Mouse (Mus musculus) heart, adult 18-20 months (tissue): Measurements from ENCODE around the gene Arhgap33. TPM values are rescaled to one million over a fixed set of nuclear protein-coding genes. Genes with fewer than 3 reads are reported as not detected.
"Not testable (repeated sequence)": the region's sequence is repeated elsewhere in the genome, so short reads cannot be mapped to it uniquely, and the experiment has no call there.

ENCODE experiments used
- DNase-seq, 2 experiments: peaks; one replicate each; pipeline ENCODE4 v3.0.0; 2021 to 2022; ENCODE audit warnings: mixed read lengths in 1 of 2
- microRNA-seq, 2 experiments: library from miRNA; unstranded; fragments of <30 nt; microRNA quantifications; one replicate each; pipeline ENCODE4 v1.2.0; 2022
- total RNA-seq, 2 experiments: library from RNA; stranded (reverse); gene quantifications; 2 replicates each; pipeline ENCODE4 v1.2.3; 2021

The Arhgap33 gene
- total RNA-seq, 2 experiments from 2014 or later: 0.36 to 0.50 TPM

DNA sequence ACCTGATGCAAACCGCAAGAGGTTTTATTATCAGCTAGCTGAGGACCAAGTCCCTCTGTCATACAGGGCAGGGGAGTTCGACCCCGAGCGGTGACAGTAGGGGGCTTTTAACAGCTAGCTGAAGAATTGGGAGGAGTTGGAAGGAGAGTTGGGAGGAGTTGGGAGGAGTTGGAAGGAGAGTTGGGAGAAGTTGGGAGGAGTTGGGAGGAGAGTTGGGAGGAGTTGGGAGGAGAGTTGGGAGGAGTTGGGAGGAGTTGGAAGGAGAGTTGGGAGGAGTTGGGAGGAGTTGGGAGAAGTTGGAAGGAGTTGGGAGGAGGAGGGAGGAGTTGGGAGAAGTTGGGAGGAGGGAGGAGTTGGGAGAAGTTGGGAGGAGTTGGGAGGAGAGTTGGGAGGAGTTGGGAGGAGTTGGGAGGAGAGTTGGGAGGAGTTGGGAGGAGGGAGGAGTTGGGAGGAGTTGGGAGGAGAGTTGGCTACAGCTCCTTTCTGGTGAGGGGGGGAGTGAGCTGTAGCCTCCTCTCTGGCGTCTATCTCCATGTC lies 39.3 kb downstream of the Arhgap33 start:
- DNase-seq: not testable (repeated sequence)

DNA sequence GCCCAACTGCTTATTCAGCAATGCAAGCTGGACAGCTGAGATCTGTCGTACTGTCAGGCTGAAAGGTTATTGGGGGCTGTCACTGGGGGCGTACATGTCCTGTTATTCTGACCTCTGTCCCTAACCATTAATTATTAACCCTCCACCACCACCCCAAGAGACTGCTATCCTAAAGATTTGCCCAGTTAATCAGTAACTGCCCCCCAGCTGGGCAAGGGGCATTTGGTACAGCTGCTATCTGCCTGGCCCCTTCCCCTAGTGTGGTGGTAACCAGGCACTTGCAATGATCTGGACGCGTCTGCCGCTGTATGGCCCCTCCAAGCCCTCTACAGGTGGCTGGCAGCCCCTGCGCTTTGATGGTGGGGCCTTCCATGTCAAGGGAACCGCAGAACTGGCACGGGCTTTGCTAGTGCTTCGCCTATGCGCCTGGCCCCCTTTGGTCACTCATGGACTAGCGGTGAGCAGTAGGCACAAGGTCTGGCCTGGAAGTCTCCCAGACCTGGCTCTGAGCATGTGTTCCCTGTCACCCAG lies 41.4 kb downstream of the Arhgap33 start, which contains the start of gene Prodh2:
Gene Prodh2 (plus strand): TSS at position 222 of the 531 bp plus-strand sequence.
- no peak for DNase-seq

DNA sequence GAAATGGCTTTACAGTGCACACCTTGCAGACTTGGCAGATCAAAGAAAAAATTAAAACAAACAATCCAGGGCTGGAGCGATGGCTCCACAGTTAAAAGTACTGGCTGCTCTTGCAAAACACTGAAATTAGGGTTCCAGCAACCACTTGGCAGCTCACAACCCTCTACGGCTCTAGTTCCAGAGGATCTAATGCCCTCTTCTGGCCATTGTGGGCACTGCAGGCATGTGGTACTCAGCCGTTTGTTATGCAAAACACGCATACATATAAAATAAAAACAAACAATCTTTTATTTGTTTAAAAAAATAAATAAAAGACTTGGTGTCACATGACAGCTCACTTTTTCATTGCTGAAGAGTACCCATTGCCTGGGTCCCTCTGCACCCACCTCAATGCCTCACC lies 42.1 kb downstream of the Arhgap33 start:
- DNase-seq: peak; percentile 65 to 91

- no peak for DNase-seq
Observed at GRCm38 (mm10) chr7:30490957-30491307, 43.9 kb downstream of the Arhgap33 start.

DNA sequence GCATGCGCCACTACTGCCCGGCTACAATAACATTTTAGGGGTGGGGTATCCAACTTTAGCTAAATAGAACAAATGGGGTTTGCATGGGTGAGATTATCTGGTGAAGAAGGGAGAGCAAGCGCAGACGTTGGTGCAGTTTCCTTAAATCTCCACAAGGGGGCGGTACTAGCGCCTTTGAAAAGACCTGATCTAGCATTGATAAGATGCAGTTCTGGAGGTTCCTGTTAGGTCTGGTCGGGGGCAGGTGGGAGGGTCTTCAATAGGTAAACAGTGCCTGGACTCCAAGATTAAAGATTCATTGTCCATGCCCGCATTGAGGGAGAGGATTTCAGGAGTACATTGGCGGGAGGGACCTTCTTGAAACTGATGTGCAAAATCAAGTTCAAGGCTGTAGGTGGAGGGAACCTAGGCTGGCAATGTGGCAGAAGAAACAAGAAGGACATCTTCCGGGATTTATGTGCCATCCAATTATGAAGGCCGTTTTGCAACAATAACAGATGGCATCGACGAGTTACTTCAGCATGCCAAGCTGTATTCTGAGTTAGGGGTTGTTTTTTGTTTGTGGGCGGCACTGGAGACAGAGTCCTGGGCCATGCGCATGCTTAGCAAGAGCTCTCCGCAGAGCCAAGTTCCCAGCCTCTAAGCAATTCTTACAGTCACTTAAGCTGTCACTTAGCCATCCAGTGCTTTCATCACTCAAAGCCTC lies 44.5 kb downstream of the Arhgap33 start:
- peak in 1 of 2 experiments; percentile 37 for DNase-seq

GRCm38 (mm10) chr7:30484250-30484649 lies 50.6 kb downstream of the Arhgap33 start:
- peak in 1 of 2 experiments; percentile 32 for DNase-seq

DNA sequence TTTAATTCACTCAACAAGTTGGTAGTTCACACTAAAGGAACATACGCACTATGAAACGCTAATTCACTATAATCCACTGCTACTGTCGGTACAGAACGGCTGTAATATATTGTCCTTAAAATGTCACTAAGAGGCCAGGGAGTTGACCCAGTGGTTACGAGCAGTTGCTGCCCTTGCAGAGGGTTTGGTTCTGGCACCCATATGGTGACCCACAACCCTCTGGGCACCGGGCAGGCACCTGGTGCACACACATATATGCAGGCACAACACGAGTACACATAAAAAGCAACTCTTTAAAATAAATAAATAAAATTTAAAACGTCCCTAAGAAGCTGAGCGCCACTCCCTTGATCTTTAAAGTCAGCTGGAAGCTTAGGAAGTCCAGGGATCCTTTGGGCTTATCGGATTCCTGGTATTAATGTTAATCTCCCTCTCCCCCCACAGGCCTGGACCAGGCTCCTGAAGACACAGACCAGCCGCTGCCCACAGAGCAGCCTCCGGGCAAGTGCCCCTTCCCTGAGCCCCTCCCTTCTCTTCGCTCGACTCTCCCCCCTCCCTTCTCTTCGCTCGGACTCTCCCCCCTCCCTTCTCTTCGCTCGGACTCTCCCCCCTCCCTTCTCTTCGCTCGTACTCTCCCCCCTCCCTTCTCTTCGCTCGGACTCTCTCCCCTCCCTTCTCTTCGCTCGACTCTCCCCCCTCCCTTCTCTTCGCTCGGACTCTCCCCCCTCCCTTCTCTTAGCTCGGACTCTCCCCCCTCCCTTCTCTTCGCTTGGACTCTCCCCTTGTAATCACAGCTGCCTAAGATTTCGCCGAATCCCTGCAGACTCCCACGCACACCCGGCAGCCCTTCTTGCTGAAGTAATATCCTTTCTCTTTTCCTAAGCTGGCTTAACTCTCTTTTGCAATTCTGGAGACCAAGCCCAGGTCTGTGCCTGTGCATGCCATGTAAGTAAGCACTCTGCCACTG lies 57.2 kb downstream of the Arhgap33 start:
- no peak for DNase-seq

- DNase-seq: not testable (repeated sequence)
Observed at GRCm38 (mm10) chr7:30476136-30476535, 58.7 kb downstream of the Arhgap33 start.

DNA sequence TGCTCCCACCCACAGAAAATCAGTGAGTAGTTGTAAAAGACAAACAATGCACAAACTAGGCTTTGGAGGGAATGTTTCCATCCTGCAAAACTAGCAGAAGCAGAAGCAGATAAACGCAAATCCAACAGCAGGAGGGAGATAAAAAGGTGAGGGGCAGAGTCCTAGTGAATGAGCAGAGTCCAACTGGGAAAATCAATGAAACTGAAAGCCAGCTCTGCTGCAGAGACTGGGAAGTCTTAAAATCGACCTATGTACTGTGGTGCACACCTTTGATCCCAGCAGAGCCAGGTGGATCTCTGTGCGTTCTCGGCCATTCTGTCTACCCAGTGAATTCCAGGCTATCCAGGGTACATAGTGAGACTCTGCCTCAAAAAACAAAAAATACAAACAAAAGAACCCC lies 59.9 kb downstream of the Arhgap33 start:
- no peak for DNase-seq

DNA sequence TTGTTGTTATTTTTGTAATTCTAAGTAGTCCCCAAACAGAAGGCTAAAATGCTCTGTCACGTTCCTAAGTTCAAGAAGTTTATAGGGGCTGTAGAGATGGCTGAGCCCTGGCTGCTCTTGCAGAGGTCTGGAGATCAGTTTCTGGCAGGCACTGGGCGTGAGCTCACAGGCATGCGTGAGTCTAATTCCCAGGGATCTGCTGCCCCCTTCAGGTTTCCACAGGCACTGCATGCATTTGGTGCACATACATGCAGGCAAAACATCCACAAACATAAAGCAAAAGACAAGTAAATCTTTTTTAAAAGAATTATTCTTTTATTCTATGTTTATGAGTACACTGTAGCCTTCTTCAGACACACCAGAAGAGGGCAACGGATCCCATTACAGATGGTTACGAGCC lies 62.4 kb downstream of the Arhgap33 start:
- peak in 1 of 2 experiments; percentile 25 for DNase-seq

Small RNA genes within 50 kb of the gene (microRNA-seq; reads per million reads assigned to microRNA genes)
- 4.1 to 9.5 reads per million in 2 experiments for gene Gm38670

Other genes starting within 250 kb of the Arhgap33 start
- gene Clip3, start 243.3 kb downstream of the Arhgap33 start, total RNA-seq: 1 to 10 TPM; 5.7 TPM
- 10 to 100 TPM; 26.2 to 27.8 TPM for gene Alkbh6, start 226.3 kb downstream of the Arhgap33 start, total RNA-seq
- gene Syne4, start 220.3 kb downstream of the Arhgap33 start, total RNA-seq: 1 to 10 TPM in 1 of 2 experiments, under 1 TPM in 1; 0.72 to 2.0 TPM
- 1 to 10 TPM in 1 of 2 experiments, under 1 TPM in 1; 0.45 to 1.1 TPM for gene E130208F15Rik, start 213.3 kb downstream of the Arhgap33 start, total RNA-seq
- gene Sdhaf1, start 211.2 kb downstream of the Arhgap33 start, total RNA-seq: 10 to 100 TPM; 13.3 to 13.5 TPM
- 1 to 10 TPM; 1.4 to 1.8 TPM for gene Lrfn3, start 172.3 kb downstream of the Arhgap33 start, total RNA-seq
- 10 to 100 TPM; 18.9 to 22.2 TPM for gene Tyrobp, start 121.3 kb downstream of the Arhgap33 start, total RNA-seq
- 1 to 10 TPM in 1 of 2 experiments, under 1 TPM in 1; 0.69 to 3.3 TPM for gene Hcst, start 115.2 kb downstream of the Arhgap33 start, total RNA-seq
- under 1 TPM; 0.35 to 0.87 TPM for gene Nfkbid, start 113.3 kb downstream of the Arhgap33 start, total RNA-seq
- gene Aplp1, start 89.5 kb downstream of the Arhgap33 start, total RNA-seq: 1 to 10 TPM; 2.8 to 3.4 TPM
- gene Kirrel2, start 77.4 kb downstream of the Arhgap33 start, total RNA-seq: not detected
- gene Nphs1, start 76.7 kb downstream of the Arhgap33 start, total RNA-seq: not detected
- not detected for gene Prodh2, start 41.4 kb downstream of the Arhgap33 start, total RNA-seq
- gene Hspb6, start 17.1 kb upstream of the Arhgap33 start, total RNA-seq: 100 to 1,000 TPM; 845 to 870 TPM
- 1 to 10 TPM; 2.1 to 4.6 TPM for gene Proser3, start 17.2 kb upstream of the Arhgap33 start, total RNA-seq
- 10 to 100 TPM; 16.8 to 18.8 TPM for gene Lin37, start 24.8 kb upstream of the Arhgap33 start, total RNA-seq
- 10 to 100 TPM; 61.2 to 65.9 TPM for gene U2af1l4, start 28.2 kb upstream of the Arhgap33 start, total RNA-seq
- gene Gm49396, start 28.3 kb upstream of the Arhgap33 start, total RNA-seq: 1 to 10 TPM in 1 of 2 experiments, under 1 TPM in 1; 0.35 to 1.1 TPM
- 10 to 100 TPM; 80.1 to 84.4 TPM for gene Psenen, start 28.6 kb upstream of the Arhgap33 start, total RNA-seq
- under 1 TPM; 0.50 to 0.77 TPM for gene Igflr1, start 30.4 kb upstream of the Arhgap33 start, total RNA-seq
- gene Kmt2b, start 53.7 kb upstream of the Arhgap33 start, total RNA-seq: 10 to 100 TPM; 13.6 to 18.3 TPM
- under 1 TPM in 1 of 2 experiments, not detected in 1; 0.21 TPM for gene Zbtb32, start 63.8 kb upstream of the Arhgap33 start, total RNA-seq
- under 1 TPM in 1 of 2 experiments, not detected in 1; 0.26 TPM for gene Upk1a, start 77.8 kb upstream of the Arhgap33 start, total RNA-seq
- gene Cox6b1, start 91.1 kb upstream of the Arhgap33 start, total RNA-seq: 1,000 to 10,000 TPM; 4,470 to 4,611 TPM
- not detected for gene Etv2, start 100.8 kb upstream of the Arhgap33 start, total RNA-seq
- gene Rbm42, start 115.3 kb upstream of the Arhgap33 start, total RNA-seq: 10 to 100 TPM; 46.0 to 49.1 TPM
- gene Haus5, start 129.9 kb upstream of the Arhgap33 start, total RNA-seq: 1 to 10 TPM; 4.4 to 6.2 TPM
- under 1 TPM; 0.40 to 0.67 TPM for gene Pmis2, start 136.5 kb upstream of the Arhgap33 start, total RNA-seq
- gene 2200002J24Rik, start 163.9 kb upstream of the Arhgap33 start, total RNA-seq: not detected
- gene Atp4a, start 177.1 kb upstream of the Arhgap33 start, total RNA-seq: under 1 TPM in 1 of 2 experiments, not detected in 1; 0.51 TPM
- gene Tmem147, start 194.5 kb upstream of the Arhgap33 start, total RNA-seq: 100 to 1,000 TPM; 238 to 252 TPM
- not detected for gene Gapdhs, start 208.6 kb upstream of the Arhgap33 start, total RNA-seq
- 1 to 10 TPM; 2.1 to 3.7 TPM for gene Sbsn, start 216.4 kb upstream of the Arhgap33 start, total RNA-seq
- 1 to 10 TPM; 1.0 to 3.5 TPM for gene Dmkn, start 228.7 kb upstream of the Arhgap33 start, total RNA-seq